ENCODE assay signal across 31 mouse cellular contexts in the genomic region with DNA sequence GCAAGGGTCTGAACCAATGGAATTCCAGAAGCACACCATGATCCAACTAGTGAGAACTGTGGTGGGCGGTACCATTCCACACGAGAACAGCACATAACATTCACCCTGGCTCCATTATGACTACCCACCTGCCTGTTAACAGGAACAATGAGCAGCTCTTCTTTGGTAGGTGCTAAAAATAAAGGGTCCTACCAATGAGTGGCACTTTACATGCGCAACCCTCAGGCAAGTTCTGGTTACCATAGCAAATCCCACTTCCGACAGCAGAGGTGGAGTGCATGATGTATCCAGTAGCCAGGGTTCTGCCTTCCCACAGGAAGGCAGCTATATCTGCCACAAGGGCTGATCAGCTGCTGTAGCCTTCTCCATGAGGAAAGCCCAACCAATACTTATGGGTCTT. TPM values are rescaled to one million over a fixed set of nuclear protein-coding genes. Genes with fewer than 3 reads are reported as not detected.
DNase-seq lines count a peak whose midpoint lies in the region; ATAC-seq and TF ChIP-seq lines count a peak whose summit lies in the region.
"Had no signal": no experiment of that assay in that cellular context is flagged by ENCODE, and none has a peak within 500 bp of the region (broad histone marks: within the 10 kb centered on the region; RNA-seq: fewer than 3 reads in every experiment).

No protein-coding gene starts in this region.

- no peak overlapping the region for H3K9ac ChIP-seq in embryonic facial prominence, embryonic 13.5 days
- no peak overlapping the region for H3K9ac ChIP-seq in ES-E14 (ENCODE audit: insufficient read depth, low read depth, low read length, poor library complexity, severe bottlenecking)
- H3K9ac ChIP-seq: forebrain, embryonic 15.5 days; heart, embryonic 12.5 days; hindbrain, embryonic 13.5 days; limb, embryonic 15.5 days; liver, embryonic 14.5 days; midbrain, embryonic 15.5 days had no signal

- H3K4me2 ChIP-seq in embryonic facial prominence, embryonic 13.5 days = no peak overlapping the region
- H3K4me2 ChIP-seq: forebrain, embryonic 15.5 days; heart, embryonic 12.5 days; hindbrain, embryonic 13.5 days; limb, embryonic 15.5 days; midbrain, embryonic 15.5 days had no signal

- ATAC-seq in embryonic facial prominence, embryonic 13.5 days (ENCODE audit: insufficient number of reproducible peaks, insufficient read depth, low FRiP score, low TSS enrichment, low read depth) = no peak
- ATAC-seq: forebrain, embryonic 15.5 days; intestine, embryonic 16.5 days; midbrain, embryonic 15.5 days had no signal

- in situ Hi-C loops in ES-E14 (cut with MboI; ENCODE audit: low sequenced_read_pairs in 2 of 2, unreplicated experiment in 2 of 2) = no loop called here

- DNase-seq in embryonic facial prominence, embryonic 10.5 days (ENCODE audit: low spot score) = no peak
- DNase-seq in left cerebral cortex, adult 11 months (ENCODE audit: low spot score) = peak; percentile 54
- DNase-seq in left cerebral cortex, adult 18-20 months (ENCODE audit: low spot score in 2 of 2) = no peak
- DNase-seq in ES-E14 (ENCODE audit: low read depth, low spot score) = no peak
- peak; percentile 37 to 40 for DNase-seq in layer of hippocampus, adult 8-10 months (ENCODE audit: low spot score in 2 of 2)
- no peak for DNase-seq in lung, postnatal 14 days
- DNase-seq in kidney, postnatal 36 days = no peak
- DNase-seq: adrenal gland, postnatal 14 days; cerebellum, adult 11-12 months; cerebellum, adult 9-11 months; heart, adult 2 months; heart, postnatal 4 days; kidney, adult 8-10 months; kidney, postnatal 10 days; lung, adult 2 months; lung, postnatal 10 days; right cerebral cortex, postnatal 4 days; thymus, adult 18-20 months; thymus, postnatal 25 days had no signal

- H3K36me3 ChIP-seq in embryonic facial prominence, embryonic 13.5 days = no peaks in the 10 kb centered on the region
- no peaks in the 10 kb centered on the region for H3K36me3 ChIP-seq in embryonic facial prominence, embryonic 10.5 days (replicated peaks)
- no peaks in the 10 kb centered on the region for H3K36me3 ChIP-seq in ES-E14 (ENCODE audit: control insufficient read depth, insufficient read depth, low read length, poor library complexity, severe bottlenecking)
- H3K36me3 ChIP-seq: forebrain, embryonic 15.5 days; G1E; heart, embryonic 12.5 days; hindbrain, embryonic 13.5 days; limb, embryonic 10.5 days; limb, embryonic 15.5 days; midbrain, embryonic 15.5 days had no signal

- no peaks in the 10 kb centered on the region for H3K27me3 ChIP-seq in embryonic facial prominence, embryonic 13.5 days
- no peaks in the 10 kb centered on the region for H3K27me3 ChIP-seq in embryonic facial prominence, embryonic 10.5 days (replicated peaks; ENCODE audit: low read depth, poor library complexity, severe bottlenecking)
- H3K27me3 ChIP-seq: CH12.LX; forebrain, embryonic 15.5 days; heart, embryonic 12.5 days; hindbrain, embryonic 13.5 days; limb, embryonic 15.5 days; midbrain, embryonic 15.5 days had no signal

- WGBS in embryonic facial prominence, embryonic 13.5 days = 81% methylated on average over 4 of the region's 4 CpGs
- WGBS in embryonic facial prominence, embryonic 10.5 days = 85% methylated on average over 4 of the region's 4 CpGs

- peak overlapping the region; percentile 19; the same call in 1 of the 2 replicates for H3K27ac ChIP-seq in embryonic facial prominence, embryonic 13.5 days
- no peak overlapping the region for H3K27ac ChIP-seq in embryonic facial prominence, embryonic 10.5 days (replicated peaks)
- no peak overlapping the region for H3K27ac ChIP-seq in ES-E14 (ENCODE audit: insufficient read depth, low read depth, low read length, poor library complexity, severe bottlenecking)
- H3K27ac ChIP-seq: forebrain, embryonic 15.5 days; heart, adult 2 months; hindbrain, embryonic 13.5 days; limb, embryonic 10.5 days; limb, embryonic 15.5 days; liver, embryonic 14.5 days; midbrain, embryonic 15.5 days; stomach, postnatal 0 days had no signal

- H3K4me3 ChIP-seq in embryonic facial prominence, embryonic 13.5 days = no peak overlapping the region
- H3K4me3 ChIP-seq in embryonic facial prominence, embryonic 10.5 days = no peak overlapping the region
- no peak overlapping the region for H3K4me3 ChIP-seq in ES-E14 (ENCODE audit: insufficient read depth in 1 of 2, low read depth in 1 of 2, low read length in 2 of 2, poor library complexity in 1 of 2, severe bottlenecking in 1 of 2)
- H3K4me3 ChIP-seq: forebrain, embryonic 15.5 days; heart, adult 2 months; heart, embryonic 12.5 days; hindbrain, embryonic 13.5 days; limb, embryonic 10.5 days; limb, embryonic 15.5 days; midbrain, embryonic 15.5 days had no signal

- peaks cover 7% of the 10 kb centered on the region; the same call in 1 of the 2 replicates for H3K4me1 ChIP-seq in embryonic facial prominence, embryonic 13.5 days
- 0 out of 2 replicates have a peak, but pooled peaks cover 3% of the 10 kb centered on the region for H3K4me1 ChIP-seq in embryonic facial prominence, embryonic 10.5 days
- H3K4me1 ChIP-seq in ES-E14 (ENCODE audit: control insufficient read depth in 2 of 2, insufficient read depth in 2 of 2, low read length in 2 of 2, poor library complexity in 1 of 2) = no peaks in the 10 kb centered on the region
- H3K4me1 ChIP-seq: forebrain, embryonic 15.5 days; hindbrain, embryonic 13.5 days; midbrain, embryonic 15.5 days had no signal

- H3K9me3 ChIP-seq in embryonic facial prominence, embryonic 13.5 days = no peaks in the 10 kb centered on the region
- no peaks in the 10 kb centered on the region for H3K9me3 ChIP-seq in embryonic facial prominence, embryonic 10.5 days
- H3K9me3 ChIP-seq in ES-E14 (ENCODE audit: control insufficient read depth, insufficient read depth, low read depth, low read length) = no peaks in the 10 kb centered on the region
- H3K9me3 ChIP-seq: forebrain, embryonic 15.5 days; G1E; heart, embryonic 12.5 days; hindbrain, embryonic 13.5 days; limb, embryonic 10.5 days; limb, embryonic 15.5 days; midbrain, embryonic 15.5 days had no signal

TF ChIP-seq in ES-E14, 5 proteins besides CTCF, POLR2A, EP300 and RAD21:
- TF ChIP-seq MAFK (IDR thresholded peaks at IDR 0.05; ENCODE audit: insufficient read depth, low read depth, low read length) (no peak), ZNF384 (IDR thresholded peaks at IDR 0.05; ENCODE audit: low read depth, low read length) (peak; percentile 86; the same call in 1 of the 2 replicates)

RNA-seq across cellular contexts. Expression of a gene that starts 11.3 kb away (rescaled TPM):
- polyA plus RNA-seq in embryonic facial prominence, embryonic 13.5 days (2015; fragmentation: Nextera tagmentation; extraction: Ambion mirVana) = 17.9 and 21.8 TPM in 2 replicates
- 2.6 and 3.6 TPM in 2 replicates for polyA plus RNA-seq in embryonic facial prominence, embryonic 10.5 days (2016; fragmentation: Nextera tagmentation; extraction: Ambion mirVana)
- 10 to 100 TPM; 59.8 to 64.7 TPM for total RNA-seq in left cerebral cortex, adult 18-20 months (2021)
- total RNA-seq in ES-E14 (2012; rRNA removed) = 6.3 and 8.0 TPM in 2 replicates
- total RNA-seq in layer of hippocampus, adult 8-10 months (2022) = 10 to 100 TPM; 45.8 to 56.3 (median 53.1) TPM

Comparison
In these comparisons a context has a peak if more than half of its experiments do, and no peak if none do; other contexts are left out.
1. DNase-seq: peak in left cerebral cortex, adult 11 months (single experiment) and layer of hippocampus, adult 8-10 months (2 of 2); none in embryonic facial prominence, embryonic 10.5 days (single experiment), left cerebral cortex, adult 18-20 months (0 of 2), ES-E14 (single experiment), lung, postnatal 14 days (single experiment) and kidney, postnatal 36 days (0 of 2).